Mouse (Mus musculus) midbrain, embryonic 11.5 days (tissue): ENCODE measurements around the gene Cbx7. TPM values are rescaled to one million over a fixed set of nuclear protein-coding genes. Genes with fewer than 3 reads are reported as not detected.
A peak's percentile ranks its signal among the peaks of the same experiment; 100 is the strongest.

Source experiments
- ATAC-seq: fragments of 200-750 bp; cut with Nextera tagmentation; 2 replicates; pipeline ENCODE4 v1.8.0; 2017; ENCODE audit warnings: moderate TSS enrichment, moderate library complexity; ENCODE audit not compliant: low FRiP score
- DNase-seq: peaks from one replicate; pipeline ENCODE4 v3.0.0; 2015; ENCODE audit warnings: low spot score; ENCODE audit errors: missing footprints
- H3K27ac ChIP-seq: fragments of 300-500 bp; sonication (generic); 2 replicates; pipeline ENCODE4 v1.5.1; 2014; ENCODE audit warnings: low read depth, low read length
- H3K27me3 ChIP-seq: fragments of 300-500 bp; sonication (generic); 2 replicates; pipeline ENCODE4 v1.6.1; 2014; ENCODE audit warnings: mild to moderate bottlenecking, low read length, moderate library complexity, mixed read lengths; ENCODE audit not compliant: control insufficient read depth, insufficient read depth
- H3K36me3 ChIP-seq: fragments of 300-500 bp; sonication (generic); 2 replicates; pipeline ENCODE4 v1.6.1; 2014; ENCODE audit warnings: mild to moderate bottlenecking, low read length, moderate library complexity, mixed read lengths; ENCODE audit not compliant: control insufficient read depth, insufficient read depth
- H3K4me1 ChIP-seq: fragments of 300-500 bp; sonication (generic); 2 replicates; pipeline ENCODE4 v1.6.1; 2014; ENCODE audit warnings: low read length; ENCODE audit not compliant: control insufficient read depth, insufficient read depth
- H3K4me2 ChIP-seq: fragments of 300-500 bp; sonication (generic); 2 replicates; pipeline ENCODE4 v1.6.1; 2014; ENCODE audit warnings: mild to moderate bottlenecking, moderate library complexity
- H3K4me3 ChIP-seq: fragments of 300-500 bp; sonication (generic); 2 replicates; pipeline ENCODE4 v1.5.1; 2014; ENCODE audit warnings: low read depth, low read length
- H3K9ac ChIP-seq: fragments of 300-500 bp; sonication (generic); 2 replicates; pipeline ENCODE4 v1.6.1; 2014; ENCODE audit warnings: low read length
- H3K9me3 ChIP-seq: fragments of 300-500 bp; sonication (generic); 2 replicates; pipeline ENCODE4 v1.6.1; 2016; ENCODE audit warnings: low read length; ENCODE audit not compliant: control insufficient read depth
- WGBS: fragments of 180-500 bp; shearing (Covaris S2); extraction: QIAGEN DNeasy Blood & Tissue Kit; methylation state at CpG from one replicate; pipeline ENCODE4 v1.1.7; 2014; 5-methylcytosine and 5-hydroxymethylcytosine counted together
- polyA plus RNA-seq: library from polyadenylated mRNA; unstranded; fragments of >200 nt; fragmentation: Nextera tagmentation; extraction: Ambion mirVana; gene quantifications from 2 replicates; pipeline ENCODE4 v1.2.1, GENCODE M21; 2014

The Cbx7 gene
- 1.4 and 1.9 TPM in 2 replicates for polyA plus RNA-seq

DNA sequence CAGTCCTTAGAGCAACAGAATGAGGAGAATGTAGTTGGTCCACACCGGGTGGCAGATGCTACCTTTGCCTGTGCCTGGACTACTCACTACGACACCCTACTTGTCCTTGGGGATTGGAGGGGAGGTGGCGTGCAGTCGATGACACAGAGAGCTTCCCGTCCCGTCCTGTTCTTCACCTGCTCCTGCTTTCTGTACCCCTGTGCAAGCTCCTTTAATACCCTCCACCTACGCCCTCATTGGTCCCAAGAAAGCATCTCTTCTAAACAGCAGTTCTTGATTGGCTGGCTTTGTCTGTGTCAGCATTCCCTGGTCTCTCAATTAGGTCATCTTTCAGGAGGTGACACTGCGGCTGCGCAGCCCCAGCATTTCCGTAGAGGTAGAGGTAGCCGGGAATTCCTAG, at the start of gene Cbx7:
Gene Cbx7, minus strand, starts transcription at position 180 of the 400 bp plus-strand sequence.
- Histone ChIP-seq H3K36me3 (no peaks in the 10 kb centered on the region), H3K4me1 (no peaks in the 10 kb centered on the region), H3K9ac (no peak within 1 kb of the TSS), H3K9me3 (no peaks in the 10 kb centered on the region), H3K27me3 (no peaks in the 10 kb centered on the region), H3K4me3 (no peak within 1 kb of the TSS), H3K27ac (no peak within 1 kb of the TSS), H3K4me2 (no peak within 1 kb of the TSS)
- ATAC-seq (no peak), DNase-seq (no peak)
- 91% methylated on average over 11 of the region's 11 CpGs for WGBS

DNA sequence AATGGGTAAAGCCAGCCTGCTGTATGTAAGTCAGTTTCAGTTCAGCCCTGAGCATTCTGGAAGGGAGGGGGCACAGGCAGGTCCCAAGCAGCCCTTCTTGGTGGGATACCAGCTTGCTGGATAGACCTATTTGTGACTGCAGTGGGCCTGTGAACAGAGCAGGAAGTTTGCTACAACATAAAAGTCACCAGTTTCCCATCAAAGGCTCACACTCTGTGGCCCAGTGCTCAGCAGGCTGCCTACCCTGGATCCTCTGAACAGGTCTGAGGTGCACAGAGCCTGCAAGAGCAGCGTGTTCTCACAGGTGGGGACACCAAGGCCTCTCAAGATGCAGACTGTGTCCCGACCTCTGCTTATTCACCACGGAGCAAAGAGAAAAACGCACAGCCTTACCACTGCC, 49.6 kb upstream of the Cbx7 start:
- peaks cover 10% of the 10 kb centered on the region for H3K27me3 ChIP-seq
- ATAC-seq: no peak
- WGBS: 75% methylated on average over 4 of the region's 4 CpGs
- H3K4me3 ChIP-seq: no peak overlapping the region
- no peak overlapping the region for H3K4me2 ChIP-seq
- H3K9ac ChIP-seq: no peak overlapping the region
- DNase-seq: peak; percentile 44
- no peaks in the 10 kb centered on the region for H3K9me3 ChIP-seq
- no peaks in the 10 kb centered on the region for H3K36me3 ChIP-seq
- H3K4me1 ChIP-seq: peaks cover 12% of the 10 kb centered on the region
- H3K27ac ChIP-seq: no peak overlapping the region

DNA sequence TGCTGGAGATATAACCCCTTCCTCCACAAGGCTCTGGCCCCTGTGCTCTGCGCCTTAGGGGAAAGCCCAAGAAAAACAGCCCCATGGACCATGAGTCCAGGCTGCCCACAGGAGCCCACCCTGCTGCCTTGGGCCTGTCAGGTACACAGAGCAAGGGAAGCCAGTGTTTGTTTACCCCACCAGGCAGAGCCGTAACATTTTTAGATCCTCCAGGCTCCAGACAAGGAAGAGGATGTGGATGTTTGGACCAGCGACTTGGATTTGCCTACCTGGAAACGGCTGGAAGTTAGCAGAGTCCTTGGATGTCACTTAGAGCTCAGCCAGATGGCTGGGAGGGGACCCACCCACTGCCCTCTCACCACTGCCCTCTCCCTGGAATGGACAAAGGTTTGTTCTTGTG, 48.7 kb upstream of the Cbx7 start:
- no peaks in the 10 kb centered on the region for H3K9me3 ChIP-seq
- H3K4me1 ChIP-seq: peaks cover 3% of the 10 kb centered on the region
- 49% methylated on average over 4 of the region's 4 CpGs for WGBS
- H3K4me3 ChIP-seq: no peak overlapping the region
- DNase-seq (peak; percentile 39), ATAC-seq (no peak)
- H3K4me2 ChIP-seq: no peak overlapping the region
- H3K27me3 ChIP-seq: peaks cover 19% of the 10 kb centered on the region
- H3K27ac ChIP-seq: no peak overlapping the region
- H3K36me3 ChIP-seq: no peaks in the 10 kb centered on the region
- no peak overlapping the region for H3K9ac ChIP-seq

DNA sequence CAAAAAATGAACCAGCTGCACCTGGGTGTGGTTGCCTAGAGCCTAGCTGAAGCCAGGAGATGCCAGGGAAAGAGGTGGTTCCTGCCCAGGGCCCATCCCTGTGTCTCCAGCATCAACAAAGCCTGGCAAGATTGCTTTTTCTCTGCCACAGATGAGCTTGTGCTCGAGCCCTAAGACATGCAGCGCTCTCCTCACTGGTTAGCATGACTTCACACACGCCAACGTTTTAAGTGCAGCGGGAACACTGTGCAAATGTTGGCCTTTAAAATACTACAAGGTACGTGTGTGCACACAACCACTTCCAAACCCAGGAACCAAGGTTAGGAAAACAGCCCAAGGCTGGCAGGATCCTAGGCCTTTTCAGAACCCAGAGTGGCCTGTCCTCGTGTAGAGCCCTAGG, 48.3 kb upstream of the Cbx7 start:
- H3K9ac ChIP-seq: no peak overlapping the region
- H3K36me3 ChIP-seq: no peaks in the 10 kb centered on the region
- H3K4me1 ChIP-seq: peaks cover 3% of the 10 kb centered on the region; the same call in 1 of the 2 replicates
- DNase-seq (peak; percentile 75), ATAC-seq (no peak)
- H3K9me3 ChIP-seq: no peaks in the 10 kb centered on the region
- H3K27ac ChIP-seq: no peak overlapping the region
- peaks cover 23% of the 10 kb centered on the region for H3K27me3 ChIP-seq
- H3K4me3 ChIP-seq: no peak overlapping the region
- no peak overlapping the region for H3K4me2 ChIP-seq
- 86% methylated on average over 7 of the region's 7 CpGs for WGBS

DNA sequence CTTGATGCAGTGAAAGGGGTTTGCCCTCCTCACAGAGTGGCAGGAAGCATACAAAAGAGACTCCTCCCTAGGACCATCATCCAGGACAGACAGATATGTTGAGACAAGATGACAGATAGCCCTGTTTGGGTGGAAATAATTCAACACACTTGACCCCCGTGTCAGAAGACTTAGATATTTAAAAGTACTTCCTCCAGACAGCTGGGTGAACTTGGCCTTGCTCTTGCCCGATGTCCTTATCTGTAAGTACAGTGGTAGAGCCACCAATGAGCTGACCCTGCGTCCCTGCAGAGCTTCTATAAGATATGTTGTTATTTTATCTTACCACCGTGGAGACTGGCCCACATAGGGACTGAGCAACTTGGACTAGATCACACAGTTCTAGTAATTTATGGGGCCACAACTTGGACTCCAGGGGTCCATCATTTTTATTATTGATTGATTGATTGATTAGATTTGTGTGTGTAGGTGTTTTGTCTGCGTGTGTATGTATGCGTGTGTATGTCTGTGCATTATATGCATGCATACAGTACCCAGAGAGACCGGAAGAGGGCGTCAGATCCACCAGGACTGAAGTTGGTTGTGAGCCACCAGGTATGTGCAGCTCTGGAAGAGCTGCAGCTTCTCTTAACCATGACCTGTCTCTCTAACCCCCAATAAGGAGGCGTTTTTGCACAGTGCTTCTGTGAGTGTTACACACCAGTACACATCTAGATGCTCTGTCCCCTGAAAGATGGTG, 45.8 kb upstream of the Cbx7 start:
- no peak for ATAC-seq
- no peak overlapping the region for H3K27ac ChIP-seq
- H3K27me3 ChIP-seq: peaks cover 48% of the 10 kb centered on the region
- peaks cover 22% of the 10 kb centered on the region for H3K4me1 ChIP-seq
- no peak for DNase-seq
- no peaks in the 10 kb centered on the region for H3K36me3 ChIP-seq
- 88% methylated on average over 9 of the region's 9 CpGs for WGBS
- no peaks in the 10 kb centered on the region for H3K9me3 ChIP-seq
- no peak overlapping the region for H3K9ac ChIP-seq
- no peak overlapping the region for H3K4me3 ChIP-seq
- no peak overlapping the region for H3K4me2 ChIP-seq

DNA sequence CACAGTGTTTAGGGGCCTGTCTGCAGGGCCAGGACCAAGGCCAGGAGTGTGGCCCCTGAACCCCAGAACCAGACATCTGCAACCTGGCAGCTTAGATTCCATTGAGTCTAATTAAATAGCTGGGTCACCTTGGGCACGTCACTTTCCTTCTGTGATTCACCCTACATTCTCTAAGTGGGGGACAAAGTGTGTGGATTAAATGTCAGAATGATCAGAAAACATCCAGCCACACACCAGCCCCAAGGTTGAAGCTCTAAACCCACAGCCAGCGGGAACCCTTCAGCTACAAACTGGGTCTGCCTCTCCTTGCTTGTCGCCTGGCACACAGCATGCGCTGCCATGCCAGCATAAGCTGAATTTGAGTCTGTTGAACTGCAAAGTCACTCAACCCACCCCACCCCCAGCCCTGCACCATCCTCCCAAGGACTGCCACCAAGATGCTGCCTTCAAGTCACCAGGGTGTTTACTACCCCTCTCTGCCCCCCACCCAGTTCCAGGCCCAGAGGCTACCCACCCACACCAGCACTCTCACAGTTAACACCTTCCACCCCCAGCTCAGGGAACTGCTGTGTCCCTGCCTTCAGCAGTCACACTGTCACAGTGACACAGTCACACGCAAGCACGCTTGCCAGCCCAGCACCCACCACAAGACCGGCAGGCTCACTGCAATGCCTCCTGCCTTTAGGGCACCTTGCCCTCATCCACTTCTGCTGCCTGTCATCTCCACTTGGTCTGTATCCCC, 44.5 kb upstream of the Cbx7 start:
- Histone ChIP-seq H3K27me3 (peaks cover 61% of the 10 kb centered on the region), H3K27ac (no peak overlapping the region), H3K4me1 (peaks cover 22% of the 10 kb centered on the region), H3K4me2 (no peak overlapping the region), H3K9ac (no peak overlapping the region), H3K36me3 (no peaks in the 10 kb centered on the region), H3K4me3 (no peak overlapping the region), H3K9me3 (no peaks in the 10 kb centered on the region)
- peak; percentile 64 for DNase-seq
- ATAC-seq: no peak
- WGBS: 66% methylated on average over 7 of the region's 7 CpGs

DNA sequence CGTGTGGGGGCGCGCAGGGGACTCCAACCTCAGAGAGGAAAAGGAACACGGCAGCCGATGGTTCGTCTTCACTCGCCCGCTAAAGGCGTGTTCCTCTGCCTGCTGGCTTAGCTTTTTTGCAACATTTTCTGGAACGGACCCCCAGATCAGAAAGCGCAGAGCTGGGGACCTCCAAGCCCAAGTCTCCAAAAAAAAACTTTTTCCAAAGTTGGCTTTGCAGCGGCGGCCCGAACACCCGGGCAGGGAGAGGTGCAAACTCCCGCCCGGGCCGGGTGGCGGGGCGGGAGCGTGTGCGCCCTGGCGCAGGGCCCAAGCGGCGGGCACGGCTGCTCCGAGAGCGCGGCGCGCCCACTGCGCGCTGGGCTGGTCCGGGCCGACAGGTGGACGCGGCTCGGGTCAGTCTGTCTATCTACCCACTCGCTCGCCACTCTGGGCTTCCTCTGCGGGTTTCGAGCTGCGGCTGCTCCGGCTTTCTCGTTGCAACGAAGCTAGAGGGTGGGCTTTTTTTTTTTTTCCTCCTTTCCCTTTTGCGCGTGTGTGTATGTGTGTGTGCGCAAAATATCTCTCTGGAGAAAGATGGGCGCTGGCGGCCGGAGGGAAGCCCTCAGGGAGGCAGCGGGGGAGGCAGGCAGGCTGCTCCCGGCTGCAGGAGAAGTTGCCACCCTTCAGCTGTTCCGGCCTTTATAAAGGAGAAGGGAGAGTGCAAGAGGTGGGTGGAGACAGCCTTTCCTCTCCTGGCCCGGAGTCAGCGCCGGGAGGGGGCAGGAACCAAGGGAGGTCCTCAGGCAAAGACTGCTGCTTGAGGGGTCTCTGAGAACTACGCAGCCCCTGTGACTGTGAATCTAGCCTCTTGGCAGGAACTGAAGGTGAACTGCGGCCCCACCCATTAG, 43.6 kb upstream of the Cbx7 start, which contains the start of gene Pdgfb:
Gene Pdgfb, minus strand, starts transcription at position 657 of the 890 bp plus-strand sequence.
- DNase-seq: peak; percentile 91
- no peaks in the 10 kb centered on the region for H3K36me3 ChIP-seq
- no peak within 1 kb of the TSS for H3K27ac ChIP-seq
- peak within 1 kb of the TSS; percentile 38 for H3K4me2 ChIP-seq
- H3K4me3 ChIP-seq: peak within 1 kb of the TSS; percentile 57
- peaks cover 62% of the 10 kb centered on the region for H3K27me3 ChIP-seq
- no peaks in the 10 kb centered on the region for H3K9me3 ChIP-seq
- WGBS: 1% methylated on average over 60 of the region's 60 CpGs
- peak within 1 kb of the TSS; percentile 3; the same call in 1 of the 2 replicates for H3K9ac ChIP-seq
- H3K4me1 ChIP-seq: peaks cover 22% of the 10 kb centered on the region
- ATAC-seq: no peak

DNA sequence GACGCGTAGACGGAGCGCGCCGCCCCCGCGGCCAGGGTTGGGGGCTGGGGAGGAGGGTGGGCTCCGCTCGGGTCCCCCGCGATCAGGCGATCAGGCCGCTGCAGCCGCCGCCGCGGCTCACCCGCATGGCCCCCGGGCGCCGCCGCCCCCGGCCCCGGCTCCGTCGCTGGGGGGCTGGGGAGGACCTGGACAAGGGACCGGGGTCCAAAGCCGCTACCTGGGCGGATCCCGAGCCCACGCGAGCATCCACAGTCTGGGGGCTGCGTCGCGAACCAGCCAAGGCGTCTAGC, 43.1 kb upstream of the Cbx7 start:
- H3K27me3 ChIP-seq: peaks cover 62% of the 10 kb centered on the region
- H3K36me3 ChIP-seq: no peaks in the 10 kb centered on the region
- ATAC-seq (no peak), DNase-seq (peak; percentile 90)
- H3K9me3 ChIP-seq: no peaks in the 10 kb centered on the region
- WGBS: under 1% methylated on average over 36 of the region's 37 CpGs
- H3K9ac ChIP-seq: peak overlapping the region; percentile 3; the same call in 1 of the 2 replicates
- H3K4me3 ChIP-seq: peak overlapping the region; percentile 57
- no peak overlapping the region for H3K27ac ChIP-seq
- peaks cover 22% of the 10 kb centered on the region for H3K4me1 ChIP-seq
- H3K4me2 ChIP-seq: peak overlapping the region; percentile 38
